Mouse (Mus musculus) frontal cortex, adult 2 months (tissue): ENCODE measurements at regions not wholly inside any gene's neighbourhood (a gene's known extent, or its start where the extent isn't known, plus 50 kb on each side); places are given as distances from the start of the nearest gene placed in this dataset.
"Not testable (repeated sequence)": the region's sequence is repeated elsewhere in the genome, so short reads cannot be mapped to it uniquely, and the experiment has no call there.

Experiments
- DNase-seq, 2 experiments: peaks; one replicate each; pipeline ENCODE4 v3.0.0; 2022; ENCODE audit warnings: low spot score in 1 of 2; ENCODE audit errors: extremely low spot score in 1 of 2

GRCm38 (mm10) chr5:12639549-12639948, 256.4 kb downstream of the Sema3d start:
- DNase-seq, result no peak

- DNase-seq, result no peak
Observed at GRCm38 (mm10) chr5:12646269-12646668, 263.1 kb downstream of the Sema3d start.

DNA sequence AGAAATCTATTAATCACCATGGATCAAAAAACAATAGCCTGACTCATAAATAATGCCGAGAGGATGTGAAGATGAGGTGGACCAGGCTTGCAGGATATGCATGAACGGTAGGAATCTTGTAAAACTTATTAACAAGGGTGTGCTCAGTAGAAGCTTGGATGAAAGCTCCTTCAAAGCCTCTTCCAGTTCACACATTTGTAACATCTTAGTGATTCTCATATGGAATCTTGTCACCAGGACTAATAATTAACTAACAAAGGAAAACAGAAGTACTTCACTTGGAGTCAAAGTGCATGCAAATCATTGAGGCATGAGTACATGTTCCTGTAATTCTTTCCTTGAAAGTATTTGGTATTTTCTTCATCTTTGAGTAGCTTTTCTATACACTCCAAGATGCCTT, 290.5 kb downstream of the Sema3d start:
- no peak for DNase-seq

- DNase-seq, result no peak
Observed at GRCm38 (mm10) chr5:12674134-12674533, 290.9 kb downstream of the Sema3d start.

GRCm38 (mm10) chr5:12676712-12677111, 293.5 kb downstream of the Sema3d start:
- no peak for DNase-seq

DNA sequence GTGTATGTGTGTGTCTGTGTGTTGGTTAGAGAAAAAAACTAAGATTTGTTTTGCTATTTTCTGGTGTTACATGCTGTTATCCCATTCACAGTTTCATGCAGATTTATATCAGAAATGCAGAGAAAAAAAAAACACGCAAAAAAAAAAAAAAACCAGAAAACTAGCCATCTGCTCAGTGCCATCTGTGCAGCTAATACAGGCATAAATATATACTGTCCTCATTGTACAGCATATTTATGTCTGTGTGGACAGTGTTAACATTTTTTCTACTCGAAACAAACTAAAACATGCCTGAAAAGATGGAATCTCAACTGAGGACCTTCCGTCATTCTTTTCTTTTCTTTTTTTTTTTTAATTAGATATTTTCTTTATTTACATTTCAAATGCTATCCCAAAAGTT, 331.7 kb downstream of the Sema3d start:
- peak in 1 of 2 experiments; percentile 22 for DNase-seq

DNA sequence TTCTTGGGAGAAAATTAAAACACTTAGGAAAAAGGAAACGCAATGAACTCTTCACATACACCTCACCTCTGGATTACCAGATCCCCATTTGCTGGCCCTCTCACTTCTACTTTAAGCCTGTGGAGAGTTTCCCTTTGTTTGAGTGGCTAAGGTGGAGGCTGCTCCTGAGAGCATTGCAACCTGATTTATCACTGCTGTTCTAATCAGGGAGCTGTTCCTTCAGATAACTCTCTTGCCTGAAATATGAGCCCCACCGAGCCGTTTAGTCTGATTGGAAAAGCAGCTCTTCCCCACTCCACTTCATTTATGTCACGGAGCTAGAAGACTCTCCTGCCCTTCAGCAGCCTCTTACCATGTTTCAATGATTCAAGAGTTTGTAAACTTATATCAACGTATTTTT, 368.3 kb downstream of the Sema3d start:
- no peak for DNase-seq

DNA sequence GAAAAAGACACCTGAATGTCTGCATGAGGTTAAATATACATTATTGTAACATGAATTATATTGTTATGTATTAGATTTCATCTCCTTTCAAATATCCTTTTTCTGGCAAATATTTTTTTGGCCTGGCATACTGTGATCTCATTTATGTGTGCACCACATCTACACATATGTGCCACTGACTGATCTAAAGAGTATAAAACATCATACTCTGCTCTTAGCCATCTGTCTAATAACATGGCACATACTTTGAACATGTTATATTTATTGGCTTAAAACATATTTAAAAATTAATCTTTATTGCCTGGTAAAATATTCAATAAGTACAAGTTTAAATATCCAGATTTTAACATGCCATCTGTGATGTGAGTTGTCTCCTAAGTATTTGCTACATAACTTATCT, 365.6 kb upstream of the Sema3a start:
- DNase-seq, result no peak

DNA sequence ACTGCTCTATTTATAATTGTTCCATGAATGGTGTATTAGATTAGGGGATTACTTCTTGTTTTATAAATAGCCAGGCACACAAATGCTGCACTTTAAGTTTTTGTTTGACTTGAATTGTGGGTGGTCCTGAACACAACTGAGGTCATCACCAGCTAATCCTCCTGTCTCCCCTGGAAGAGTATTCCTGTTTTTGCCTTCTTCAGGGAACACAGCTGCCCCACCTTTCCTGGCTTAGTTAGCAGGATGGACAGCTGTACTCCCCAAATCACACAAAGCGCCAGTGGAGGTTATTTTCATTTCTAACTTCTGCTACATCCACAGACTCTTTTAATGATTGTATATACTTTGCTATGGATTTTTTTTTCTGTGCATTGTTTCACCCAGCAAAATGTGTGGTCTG, 357.8 kb upstream of the Sema3a start:
- DNase-seq, result no peak

GRCm38 (mm10) chr5:12782681-12783080, 342.5 kb upstream of the Sema3a start:
- DNase-seq, result no peak

DNA sequence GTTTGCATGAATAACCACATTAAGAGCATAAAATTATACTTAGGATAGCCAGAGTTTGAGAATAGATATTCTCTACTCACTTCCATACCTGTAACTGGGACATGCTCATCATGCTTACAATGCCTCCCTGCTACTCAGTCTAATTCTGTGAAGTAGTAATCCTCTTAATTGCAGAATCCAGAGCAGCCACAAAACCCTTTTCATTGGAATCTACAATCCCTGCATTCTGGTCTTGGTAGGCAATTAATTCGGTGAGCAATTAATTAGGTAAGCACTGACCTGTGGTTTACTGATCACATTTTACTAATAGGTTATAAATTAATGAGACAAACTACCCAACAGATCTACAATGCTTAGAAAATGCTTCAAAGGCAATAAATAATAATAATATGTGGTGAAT, 316.5 kb upstream of the Sema3a start:
- no peak for DNase-seq

GRCm38 (mm10) chr5:12809884-12810283, 315.3 kb upstream of the Sema3a start:
- DNase-seq, result peak in 1 of 2 experiments; percentile 45

- DNase-seq, result not testable (repeated sequence)
Observed at GRCm38 (mm10) chr5:12847207-12847606, 278.0 kb upstream of the Sema3a start.

- DNase-seq, result peak in 1 of 2 experiments; percentile 1
Observed at GRCm38 (mm10) chr5:12856869-12857268, 268.3 kb upstream of the Sema3a start.

DNA sequence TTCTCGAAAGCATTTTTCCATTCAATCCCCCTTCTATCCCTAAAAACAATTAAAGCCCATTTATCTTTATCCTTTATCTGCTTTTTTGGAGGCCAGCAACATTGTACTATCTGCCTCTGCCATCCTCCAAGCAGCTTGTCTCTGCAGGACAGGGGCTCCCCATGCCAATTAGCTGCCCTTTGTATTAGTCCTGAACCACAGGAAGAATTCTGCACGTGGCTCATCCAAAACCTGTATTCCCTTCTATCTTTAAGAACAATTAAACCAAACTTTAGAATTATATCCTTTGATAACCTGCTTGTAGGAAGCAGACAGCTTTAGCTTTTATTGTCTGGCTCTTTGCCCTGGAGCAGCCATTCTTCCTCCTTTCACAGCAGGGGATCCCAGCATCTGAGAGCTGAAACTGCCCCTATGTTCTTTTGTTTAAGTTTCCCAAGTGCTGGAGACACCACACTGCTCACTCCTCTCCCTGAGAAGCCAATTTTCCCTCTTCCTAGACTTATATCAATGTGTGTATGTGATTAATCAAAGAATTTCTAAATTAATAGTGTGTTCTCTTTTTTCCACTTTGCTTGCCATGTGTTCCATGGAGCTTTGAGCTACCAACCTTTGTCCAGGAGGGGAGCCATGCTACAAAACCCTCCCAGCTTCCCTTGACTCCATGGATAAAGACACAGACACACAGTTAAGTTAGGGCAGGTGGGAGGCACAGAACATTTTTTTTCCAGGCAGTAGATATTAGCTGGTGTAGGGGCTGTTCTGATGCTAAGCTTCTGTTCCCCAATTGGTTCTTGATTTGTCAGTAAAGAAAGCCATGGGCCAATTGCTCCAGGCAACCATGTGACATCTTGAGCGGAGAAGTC, 256.6 kb upstream of the Sema3a start:
- DNase-seq, result no peak

GRCm38 (mm10) chr5:12872888-12873287, 252.3 kb upstream of the Sema3a start:
- no peak for DNase-seq

DNA sequence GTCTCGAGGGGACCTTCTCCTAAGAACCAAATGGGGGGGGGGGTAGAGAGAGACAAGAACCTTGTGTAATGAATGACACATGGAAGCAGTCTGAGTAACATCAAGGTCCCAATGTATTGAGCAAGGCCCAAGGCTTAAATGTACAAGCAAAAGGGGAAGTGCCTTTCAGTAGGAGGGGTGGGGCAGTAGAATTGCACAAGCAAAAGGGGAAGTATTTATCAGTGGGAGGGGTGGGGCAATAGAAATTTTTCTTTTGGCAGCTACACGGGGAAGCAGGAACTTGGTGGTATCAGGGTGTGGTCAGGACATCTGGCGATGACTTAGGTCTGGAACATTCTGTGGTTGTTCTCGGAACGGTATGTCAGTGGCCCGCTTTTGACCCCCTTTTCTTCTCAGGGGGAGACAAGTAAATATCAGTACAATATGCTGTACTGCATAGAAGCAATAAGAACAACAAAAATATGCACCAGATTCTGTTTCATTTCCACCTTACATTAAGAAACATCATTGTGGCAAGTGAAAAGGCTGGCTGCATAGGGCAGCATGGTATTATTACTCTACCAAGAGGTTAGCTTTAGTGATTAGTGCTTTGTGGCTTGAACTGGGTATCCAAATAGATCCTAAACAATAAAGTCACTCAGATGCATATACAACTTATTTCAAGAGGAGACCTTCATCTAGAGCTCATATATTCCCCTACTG, 247.5 kb upstream of the Sema3a start:
- DNase-seq, result no peak

DNA sequence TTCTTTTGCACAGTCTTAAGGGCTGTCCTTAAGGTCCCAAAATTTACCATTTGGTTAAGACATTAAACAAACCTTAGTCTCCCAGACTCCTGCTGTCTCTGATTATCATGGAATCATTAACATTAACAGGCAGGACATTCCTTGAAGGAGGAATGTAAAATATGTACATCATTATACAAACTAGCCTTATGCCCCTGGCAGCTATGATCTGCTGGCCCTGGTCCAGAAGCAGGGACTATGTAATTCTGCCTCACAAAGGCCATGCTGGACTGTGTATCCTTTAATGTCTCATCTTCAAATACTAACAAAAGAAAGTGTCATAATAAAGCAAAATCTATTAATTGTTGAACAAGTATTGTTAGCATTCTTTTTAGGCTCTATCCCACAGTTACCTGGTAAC, 232.9 kb upstream of the Sema3a start:
- DNase-seq, result no peak

DNA sequence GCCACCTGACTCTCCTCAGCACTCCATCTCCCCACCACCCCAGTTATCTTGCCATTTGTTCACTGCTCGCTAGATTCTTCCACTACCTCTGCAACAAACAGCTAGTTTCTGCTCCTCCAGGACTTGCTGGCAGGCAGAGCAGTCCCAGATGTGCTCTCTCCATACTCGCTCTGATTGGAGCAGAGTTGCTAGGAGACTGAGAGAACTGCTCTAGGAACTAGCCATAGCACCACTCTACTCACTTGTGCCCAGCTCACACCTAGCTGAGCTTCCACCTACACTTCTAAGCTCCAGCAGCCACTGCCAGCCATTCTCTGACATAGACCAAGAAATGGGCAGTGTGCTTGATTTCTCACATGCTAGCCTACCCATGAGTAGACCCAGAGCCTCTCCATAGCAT, 230.6 kb upstream of the Sema3a start:
- DNase-seq, result no peak

DNA sequence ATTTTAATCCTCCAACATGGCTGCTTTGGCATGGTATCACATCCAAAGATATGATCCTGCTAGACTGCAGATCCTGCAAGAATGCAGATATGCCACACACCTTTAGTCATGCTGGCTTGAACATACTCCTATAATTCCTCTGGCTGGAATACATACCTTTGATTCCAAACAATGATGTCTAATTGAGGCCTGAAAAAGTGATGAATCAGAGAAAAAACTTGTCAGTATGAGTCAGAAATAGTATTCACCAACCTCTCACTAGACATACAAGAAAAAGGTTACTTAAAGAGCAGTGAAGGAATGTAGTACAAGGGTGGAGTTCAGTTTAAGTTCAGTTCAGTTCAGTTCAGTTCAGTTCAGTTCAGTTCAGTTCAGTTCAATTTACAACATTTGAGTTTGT, 214.5 kb upstream of the Sema3a start:
- no peak for DNase-seq

- no peak for DNase-seq
Observed at GRCm38 (mm10) chr5:12914395-12914794, 210.8 kb upstream of the Sema3a start.

DNA sequence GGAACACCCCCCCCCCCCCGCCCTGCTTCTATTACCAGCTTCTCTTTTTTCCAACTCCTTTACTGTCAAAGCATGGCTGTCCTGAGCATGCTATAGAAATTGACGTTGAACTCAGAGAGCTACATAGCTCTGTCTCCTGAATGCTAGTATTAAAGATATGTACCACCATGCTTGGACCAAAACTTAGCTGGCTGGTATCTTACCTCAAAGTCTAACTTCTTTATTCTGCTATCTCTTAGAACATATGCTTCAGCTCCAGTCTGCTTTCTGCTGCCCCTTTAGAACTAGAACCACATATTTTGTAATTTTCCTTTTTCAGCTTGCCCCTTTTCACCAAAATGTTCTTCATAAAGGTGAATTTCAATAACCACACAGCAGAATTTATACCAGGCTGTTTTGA, 205.9 kb upstream of the Sema3a start:
- DNase-seq, result no peak
